Mouse (Mus musculus) testis, postnatal 14 days (tissue): ENCODE measurements around the gene Camp.

Source experiments
- DNase-seq: peaks from one replicate; pipeline ENCODE4 v3.0.0; 2021; ENCODE audit warnings: low spot score

Gene Camp

GRCm38 (mm10) chr9:109849312-109849758 is at the start of gene Camp:
Gene Camp (minus strand): TSS chr9:109849617.
- peak; percentile 40 for DNase-seq

- DNase-seq = no peak
Measured at GRCm38 (mm10) chr9:109898027-109898426, 48.6 kb upstream of the Camp start.

GRCm38 (mm10) chr9:109896253-109897150 is 47.1 kb upstream of the Camp start:
- no peak for DNase-seq

GRCm38 (mm10) chr9:109895593-109895992 is 46.2 kb upstream of the Camp start:
- DNase-seq = peak; percentile 48

- peak; percentile 81 for DNase-seq
Measured at GRCm38 (mm10) chr9:109894413-109895090, 45.1 kb upstream of the Camp start.

GRCm38 (mm10) chr9:109892651-109893250 is 43.3 kb upstream of the Camp start:
- DNase-seq = peak; percentile 54

GRCm38 (mm10) chr9:109891501-109891900 is 42.1 kb upstream of the Camp start:
- no peak for DNase-seq

GRCm38 (mm10) chr9:109887321-109887720 is 37.9 kb upstream of the Camp start:
- DNase-seq = no peak

- DNase-seq = peak; percentile 27
Measured at GRCm38 (mm10) chr9:109886259-109886658, 36.8 kb upstream of the Camp start.

GRCm38 (mm10) chr9:109879305-109879704 is 29.9 kb upstream of the Camp start:
- DNase-seq = no peak

GRCm38 (mm10) chr9:109877666-109878065 is 28.2 kb upstream of the Camp start:
- DNase-seq = no peak

GRCm38 (mm10) chr9:109876756-109877155 is 27.3 kb upstream of the Camp start:
- no peak for DNase-seq

- DNase-seq = no peak
Measured at GRCm38 (mm10) chr9:109875695-109876601, 26.5 kb upstream of the Camp start.

GRCm38 (mm10) chr9:109874797-109875691 is 25.6 kb upstream of the Camp start, which contains the start of gene Cdc25a:
Gene Cdc25a (plus strand): TSS chr9:109875579.
- peak; percentile 99 for DNase-seq

- DNase-seq = no peak
Measured at GRCm38 (mm10) chr9:109870983-109871572, 21.7 kb upstream of the Camp start.

- DNase-seq = no peak
Measured at GRCm38 (mm10) chr9:109866218-109866617, 16.8 kb upstream of the Camp start.

- no peak for DNase-seq
Measured at GRCm38 (mm10) chr9:109863085-109863484, 13.7 kb upstream of the Camp start.

- peak; percentile 82 for DNase-seq
Measured at GRCm38 (mm10) chr9:109862397-109863044, 13.1 kb upstream of the Camp start.

GRCm38 (mm10) chr9:109855947-109856346 is 6.5 kb upstream of the Camp start:
- DNase-seq = no peak

- DNase-seq = no peak
Measured at GRCm38 (mm10) chr9:109854341-109854740, 4.9 kb upstream of the Camp start.
